Mouse (Mus musculus) hematopoietic stem cell, adult 5-6 weeks (primary cell): Measurements from ENCODE around the gene Amigo1. TPM values are rescaled to one million over a fixed set of nuclear protein-coding genes. Genes with fewer than 3 reads are reported as not detected.

ENCODE experiments used
- ATAC-seq, 2 experiments: fragments of 125-278 bp in 1 of 2; replicated peaks in 1 of 2; 2 replicates each; pipeline ENCODE4 v1.8.0; 2016 to 2017; ENCODE audit warnings: inconsistent platforms in 2 of 2, mild to moderate bottlenecking in 2 of 2, moderate number of reproducible peaks in 2 of 2, low read depth in 1 of 2, moderate TSS enrichment in 1 of 2; ENCODE audit not compliant: low FRiP score in 2 of 2, poor library complexity in 2 of 2, severe bottlenecking in 2 of 2, insufficient read depth in 1 of 2, low TSS enrichment in 1 of 2
- total RNA-seq: library from RNA; stranded (forward); fragments of 172-1452, 232-1000 nt; gene quantifications from 2 replicates; pipeline ENCODE4 v1.2.3, GENCODE M21; 2017

Amigo1 gene
- 3.2 and 5.8 TPM in 2 replicates for total RNA-seq

DNA sequence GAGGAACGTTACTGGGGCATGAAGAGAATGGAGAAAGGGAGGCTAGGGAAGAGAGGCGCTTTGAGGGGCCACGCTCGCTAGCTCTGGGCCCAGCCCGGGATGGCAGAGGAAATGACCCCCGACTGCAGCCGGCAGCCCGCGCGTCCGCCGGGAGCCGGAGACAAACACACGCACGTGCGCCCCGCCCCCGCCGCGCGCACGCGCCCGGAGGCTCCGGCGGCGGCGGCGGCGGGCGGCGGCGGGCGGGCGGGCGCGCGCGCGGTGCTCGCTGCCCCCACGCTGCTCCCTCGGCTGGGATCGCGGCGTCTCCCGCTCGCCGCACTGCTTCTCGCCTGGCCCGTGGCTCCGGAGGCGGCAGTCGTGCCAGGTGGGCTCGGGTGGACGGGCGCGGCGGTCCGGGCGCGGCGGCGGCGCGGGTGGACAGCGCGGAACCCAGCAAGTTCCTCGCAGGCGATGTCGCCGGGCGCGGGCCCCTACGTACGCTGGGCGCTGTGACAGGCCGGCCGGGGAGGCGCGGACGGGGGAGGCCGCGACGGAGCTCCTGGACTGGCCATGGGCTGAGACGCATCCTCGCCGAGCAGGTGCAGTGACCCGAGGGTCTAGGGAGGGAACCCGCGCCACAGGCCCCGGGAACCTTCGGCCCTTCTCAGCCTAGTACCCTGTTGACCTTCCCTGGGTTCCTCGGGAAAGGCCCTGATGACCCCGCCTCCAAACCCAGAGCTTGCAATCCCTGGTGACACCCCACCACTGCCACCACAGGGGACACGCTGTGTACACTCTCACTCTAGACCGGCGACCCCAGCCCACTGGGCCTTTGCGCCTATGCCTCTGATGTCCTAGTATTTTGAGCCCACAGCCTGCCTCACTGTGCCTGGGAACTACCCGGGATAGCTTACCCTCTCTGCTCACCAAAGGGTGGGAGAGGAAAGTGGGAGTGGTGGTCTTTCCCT lies at the start of gene Amigo1:
Gene Amigo1, plus strand, starts transcription at position 238 of the 950 bp plus-strand sequence.
- peak in 1 of 2 experiments; percentile 15; a peak in 1 of 4 replicates for ATAC-seq

- ATAC-seq = no peak
Observed at GRCm38 (mm10) chr3:108139113-108139512, 47.0 kb upstream of the Amigo1 start.

DNA sequence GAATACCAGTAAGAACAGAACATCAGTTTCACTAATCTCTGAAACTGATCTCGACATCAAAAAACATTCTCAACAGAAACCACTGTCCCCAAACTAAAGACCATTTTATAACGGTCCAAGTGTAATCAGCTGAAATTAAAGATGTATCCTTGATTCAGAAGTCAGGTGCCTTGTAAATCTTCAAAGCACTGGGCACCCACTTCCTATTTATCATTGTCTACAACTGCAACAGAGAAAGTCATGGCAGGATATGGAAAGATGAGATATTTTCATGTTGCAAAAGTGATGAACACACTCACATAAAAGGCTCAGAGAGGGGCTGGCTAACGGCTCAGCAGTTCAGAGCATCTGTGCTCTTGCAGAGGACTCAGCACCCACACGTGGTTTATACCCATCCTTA lies 45.3 kb upstream of the Amigo1 start:
- ATAC-seq = no peak

- peak; percentile 92 to 98 for ATAC-seq
Observed at GRCm38 (mm10) chr3:108145534-108146445, 40.3 kb upstream of the Amigo1 start, which contains the start of gene Gnai3. Gene Gnai3, minus strand, starts transcription at chr3:108146146.

DNA sequence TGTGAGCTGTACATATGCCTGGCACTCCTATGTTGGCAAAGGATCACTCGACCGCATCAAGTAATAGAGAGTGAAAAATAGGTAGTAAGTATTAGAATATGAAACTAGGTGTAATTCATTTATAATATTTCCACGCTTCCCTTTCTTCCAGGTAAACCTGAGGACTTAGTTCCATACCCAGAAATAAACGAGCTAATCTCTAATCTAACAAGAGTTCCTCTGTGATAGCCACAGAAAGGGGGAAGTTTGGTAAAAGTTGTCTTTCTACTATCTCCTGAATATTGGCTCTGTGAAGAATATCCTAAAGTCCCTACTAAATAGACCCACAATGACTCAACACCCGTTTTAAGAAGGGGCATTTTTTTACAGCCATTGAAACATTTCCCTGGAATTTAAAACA lies 39.5 kb upstream of the Amigo1 start:
- no peak for ATAC-seq

DNA sequence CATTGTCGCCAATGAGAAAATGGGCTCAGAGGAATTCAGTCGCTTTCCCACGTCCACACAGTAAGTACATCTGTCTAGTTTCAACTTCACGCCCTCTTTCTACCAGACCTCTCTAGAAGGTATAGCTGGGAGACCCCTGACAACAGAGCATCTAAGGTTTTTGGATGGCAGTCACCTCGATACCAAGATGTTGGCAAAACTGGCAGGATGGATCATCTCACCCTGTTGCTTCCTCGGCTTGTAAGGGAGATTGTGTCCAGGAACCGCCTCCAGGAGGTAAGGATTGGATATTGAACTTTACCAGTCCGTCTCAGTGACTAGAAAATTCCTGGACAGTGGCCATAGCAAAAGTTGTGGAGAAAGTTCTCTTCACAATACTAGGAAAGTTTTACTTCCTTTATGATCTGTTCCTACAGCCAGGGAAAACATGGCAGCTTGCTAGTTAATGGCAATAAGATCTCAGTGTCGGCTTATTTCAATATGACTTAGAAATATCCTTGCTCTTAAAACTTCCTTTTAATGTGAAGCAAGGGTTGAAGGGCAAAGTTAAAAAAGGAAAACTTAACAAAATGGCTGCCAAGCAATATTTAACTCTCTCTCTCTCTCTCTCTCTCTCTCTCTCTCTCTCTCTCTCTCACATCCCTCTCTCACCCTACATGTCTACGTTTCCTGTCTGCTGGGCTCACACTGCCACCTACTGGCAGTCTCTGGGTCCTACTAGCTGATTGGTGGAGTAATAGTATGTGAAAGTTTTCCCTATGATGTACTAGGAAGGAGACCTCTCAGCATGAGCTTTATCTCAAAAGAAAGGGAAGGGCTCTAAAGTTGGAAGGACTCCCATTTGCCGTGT lies 38.5 kb upstream of the Amigo1 start:
- peak; percentile 51 to 64; a peak in 3 of 4 replicates for ATAC-seq

DNA sequence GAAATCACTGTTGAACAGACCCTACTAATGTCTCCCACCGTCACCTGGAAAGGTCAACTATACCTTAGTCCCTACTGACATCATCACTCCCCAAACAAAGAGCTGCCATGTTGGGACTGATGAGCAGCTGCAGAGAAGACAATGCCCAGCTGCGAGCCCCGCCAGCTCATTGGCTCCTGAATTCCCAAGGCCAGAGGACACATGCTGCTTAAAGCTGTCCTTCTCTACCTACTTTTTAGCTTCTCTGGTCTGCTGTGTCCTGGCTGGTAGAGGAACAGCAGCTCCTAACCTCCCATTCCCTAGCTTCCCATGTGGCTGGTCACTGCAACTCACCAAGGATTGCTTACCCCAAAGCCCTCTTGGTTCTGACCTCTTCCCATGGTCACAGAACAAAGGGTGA lies 33.8 kb upstream of the Amigo1 start:
- ATAC-seq = no peak

GRCm38 (mm10) chr3:108154656-108155055 lies 31.5 kb upstream of the Amigo1 start, which contains the start of gene Gpr61:
Gene Gpr61, minus strand, starts transcription at chr3:108154882.
- ATAC-seq = no peak

GRCm38 (mm10) chr3:108158383-108159037 lies 27.6 kb upstream of the Amigo1 start:
- no peak for ATAC-seq

DNA sequence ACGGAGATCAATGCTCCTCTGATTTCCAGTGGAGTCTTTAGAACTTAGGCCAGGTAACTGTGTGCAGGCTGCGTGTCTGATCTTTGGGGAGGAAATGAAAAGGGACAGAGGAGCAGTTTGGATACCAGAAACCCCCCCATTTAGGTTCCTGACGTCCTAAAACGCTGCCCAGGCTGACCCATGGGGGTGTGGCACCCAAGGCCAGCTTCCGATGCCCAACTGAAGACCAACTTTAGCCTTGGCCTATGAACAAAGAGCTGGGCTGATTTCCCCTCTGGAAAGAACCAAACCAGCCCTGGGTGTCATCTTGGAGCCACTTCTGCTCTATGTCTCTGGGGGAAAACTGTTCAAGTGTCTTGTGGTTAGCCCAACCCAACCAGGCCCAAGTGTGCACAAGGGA lies 22.0 kb upstream of the Amigo1 start:
- no peak for ATAC-seq

DNA sequence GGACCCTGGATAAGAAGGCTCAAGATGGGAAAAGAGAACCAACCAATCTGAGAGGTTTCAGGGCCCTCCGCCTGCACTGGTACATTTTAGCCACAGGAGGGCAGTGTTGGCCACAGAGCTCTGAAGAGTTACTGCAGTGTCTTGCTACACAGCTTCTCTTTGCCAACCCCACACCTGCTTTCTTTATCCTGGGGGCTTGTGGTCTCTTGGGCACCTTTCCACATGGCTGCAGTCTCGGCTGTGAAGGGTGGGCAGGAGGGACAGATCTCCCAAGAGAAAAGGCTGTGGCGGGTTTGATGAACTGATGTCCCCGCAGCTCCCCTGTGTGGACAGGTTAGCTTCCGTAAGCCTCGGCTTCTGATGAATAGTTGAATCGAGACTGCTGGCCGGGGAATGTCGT lies 21.3 kb upstream of the Amigo1 start:
- ATAC-seq = peak; percentile 68 to 85; a peak in 3 of 4 replicates

- no peak for ATAC-seq
Observed at GRCm38 (mm10) chr3:108165532-108166315, 20.4 kb upstream of the Amigo1 start.

GRCm38 (mm10) chr3:108166486-108167211 lies 19.5 kb upstream of the Amigo1 start:
- ATAC-seq = peak in 1 of 2 experiments; percentile 51; a peak in 1 of 4 replicates

- no peak for ATAC-seq
Observed at GRCm38 (mm10) chr3:108167499-108167898, 18.6 kb upstream of the Amigo1 start.

DNA sequence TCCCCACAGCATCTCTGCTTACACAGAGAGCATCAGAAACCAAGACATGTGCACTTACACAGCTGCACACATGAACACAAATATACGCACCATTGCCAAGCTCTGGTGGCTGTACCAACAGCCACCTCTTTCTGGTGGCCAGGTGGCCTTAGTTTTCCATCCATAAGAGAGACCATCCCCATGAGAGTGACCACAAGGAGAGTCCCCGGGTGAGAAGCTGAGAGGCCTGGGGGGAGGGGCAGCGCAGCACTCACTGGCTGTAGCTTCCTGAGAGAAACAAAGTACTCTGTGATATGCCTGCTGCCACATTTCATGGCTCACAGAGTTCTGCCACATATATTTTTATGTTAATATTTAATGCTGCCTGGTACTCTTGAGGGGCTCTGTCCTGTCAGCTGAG lies 16.9 kb upstream of the Amigo1 start:
- ATAC-seq = no peak
